Mouse (Mus musculus) lung, postnatal 0 days (tissue): ENCODE measurements around the gene Arid5b. TPM values are rescaled to one million over a fixed set of nuclear protein-coding genes. Genes with fewer than 3 reads are reported as not detected.
A peak's percentile ranks its signal among the peaks of the same experiment; 100 is the strongest.

Source experiments
- ATAC-seq: fragments of 200-750 bp; cut with Nextera tagmentation; 2 replicates; pipeline ENCODE4 v1.8.0; 2017; ENCODE audit warnings: moderate library complexity
- DNase-seq: peaks from one replicate; pipeline ENCODE4 v3.0.0-alpha.2; 2016; ENCODE audit warnings: low spot score
- H3K27ac ChIP-seq: fragments of 300-500 bp; sonication (generic); 2 replicates; pipeline ENCODE4 v1.5.1; 2014; ENCODE audit warnings: antibody characterized with exemption, mild to moderate bottlenecking, low read length, mixed read lengths
- H3K27me3 ChIP-seq: fragments of 300-500 bp; sonication (generic); replicated peaks from 2 replicates; pipeline ENCODE4 v1.6.1; 2014; ENCODE audit warnings: low read length, mixed read lengths; ENCODE audit not compliant: insufficient read depth
- H3K36me3 ChIP-seq: fragments of 300-500 bp; sonication (generic); 2 replicates; pipeline ENCODE4 v1.6.1; 2014; ENCODE audit warnings: low read length, mixed read lengths; ENCODE audit not compliant: insufficient read depth
- H3K4me1 ChIP-seq: fragments of 300-500 bp; sonication (generic); 2 replicates; pipeline ENCODE4 v1.6.1; 2014; ENCODE audit warnings: antibody characterized with exemption, low read depth, low read length, mixed read lengths; ENCODE audit not compliant: insufficient read depth
- H3K4me2 ChIP-seq: fragments of 300-500 bp; sonication (generic); replicated peaks from 2 replicates; pipeline ENCODE4 v1.6.1; 2014; ENCODE audit warnings: low read depth, mild to moderate bottlenecking, low read length, moderate library complexity, mixed read lengths
- H3K4me3 ChIP-seq: fragments of 300-500 bp; sonication (generic); 2 replicates; pipeline ENCODE4 v1.5.1; 2014; ENCODE audit warnings: low read depth, low read length
- H3K9ac ChIP-seq: fragments of 300-500 bp; sonication (generic); replicated peaks from 2 replicates; pipeline ENCODE4 v1.6.1; 2014; ENCODE audit warnings: low read depth, mild to moderate bottlenecking
- H3K9me3 ChIP-seq: fragments of 300-500 bp; sonication (generic); 2 replicates; pipeline ENCODE4 v1.6.1; 2016; ENCODE audit warnings: low read length, mixed read lengths
- CTCF ChIP-seq: IDR thresholded peaks from 2 replicates; pipeline ENCODE4 v1.5.1; 2016; ENCODE audit warnings: antibody characterized with exemption, mild to moderate bottlenecking
- EP300 ChIP-seq: IDR thresholded peaks from 2 replicates; pipeline ENCODE4 v1.6.1; 2016; ENCODE audit warnings: antibody characterized with exemption, mild to moderate bottlenecking, control low read depth
- WGBS: fragments of 180-500 bp; shearing (Covaris S2); extraction: QIAGEN DNeasy Blood & Tissue Kit; methylation state at CpG from one replicate; pipeline ENCODE4 v1.1.7; 2014; 5-methylcytosine and 5-hydroxymethylcytosine counted together
- polyA plus RNA-seq: library from polyadenylated mRNA; unstranded; fragments of >200 nt; fragmentation: Nextera tagmentation; extraction: Ambion mirVana; gene quantifications from 2 replicates; pipeline ENCODE4 v1.2.1, GENCODE M21; 2015

Gene Arid5b
- polyA plus RNA-seq, 1 experiment from 2014 or later: 42.8 TPM

DNA sequence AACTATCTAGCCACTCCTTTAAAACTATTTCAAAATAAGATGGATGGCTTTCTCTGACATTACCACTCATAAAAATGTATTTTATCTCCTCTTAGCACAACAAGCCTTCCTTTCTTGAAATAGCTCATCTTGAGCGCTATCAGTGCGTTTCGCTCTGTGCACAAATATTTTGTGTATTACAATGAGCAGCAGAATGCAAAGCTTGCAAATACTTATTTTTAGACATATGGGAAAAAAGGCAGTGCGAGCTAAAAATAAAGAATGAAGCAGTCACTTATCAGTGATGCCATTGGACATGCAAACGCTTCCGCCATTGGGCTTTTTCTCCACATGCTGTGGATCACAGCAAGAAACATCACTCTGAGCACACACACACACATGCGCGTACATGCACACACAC, 110.4 kb downstream of the Arid5b start:
- H3K4me2 ChIP-seq: no peak overlapping the region
- peak; percentile 44 for ATAC-seq

DNA sequence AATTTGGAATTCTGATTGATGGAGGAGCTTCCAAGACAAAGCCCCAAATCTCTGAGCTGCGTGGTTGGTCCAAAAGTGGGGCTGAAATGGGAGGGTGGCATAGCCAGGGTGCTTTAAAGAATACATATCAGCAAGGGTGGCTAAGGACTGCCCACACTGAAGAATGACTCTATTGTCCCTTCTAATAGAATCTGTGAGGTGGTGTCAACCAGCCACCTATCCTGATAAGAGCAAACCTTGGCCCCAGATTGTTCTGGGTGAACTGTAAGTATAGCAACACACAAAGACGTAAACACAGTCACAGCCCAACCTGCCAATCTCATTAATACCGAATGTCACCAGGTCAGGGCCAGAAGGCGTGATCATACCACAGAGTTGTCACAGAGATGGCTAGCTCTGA, 111.4 kb downstream of the Arid5b start:
- DNase-seq: no peak
- TF ChIP-seq EP300 (no peak), CTCF (no peak)
- 70% methylated on average over 4 of the region's 4 CpGs for WGBS
- ATAC-seq: no peak
- Histone ChIP-seq H3K36me3 (no peaks in the 10 kb centered on the region), H3K27ac (no peak overlapping the region), H3K27me3 (no peaks in the 10 kb centered on the region), H3K4me2 (no peak overlapping the region), H3K9ac (no peak overlapping the region), H3K9me3 (no peaks in the 10 kb centered on the region), H3K4me3 (no peak overlapping the region), H3K4me1 (peaks cover 14% of the 10 kb centered on the region; the same call in 1 of the 2 replicates)

More for the DNA sequence above, 110.4 kb downstream of the Arid5b start:
- Histone ChIP-seq H3K27me3 (no peaks in the 10 kb centered on the region), H3K27ac (0 out of 2 replicates have a peak overlapping the region, but pooled peaks have one; percentile 15), H3K4me3 (no peak overlapping the region), H3K9me3 (no peaks in the 10 kb centered on the region), H3K4me1 (peaks cover 14% of the 10 kb centered on the region; the same call in 1 of the 2 replicates), H3K36me3 (no peaks in the 10 kb centered on the region), H3K9ac (no peak overlapping the region)
- 65% methylated on average over 8 of the region's 8 CpGs for WGBS
- TF ChIP-seq CTCF (no peak), EP300 (peak; percentile 8; the same call in 1 of the 2 replicates)
- peak; percentile 73 for DNase-seq

DNA sequence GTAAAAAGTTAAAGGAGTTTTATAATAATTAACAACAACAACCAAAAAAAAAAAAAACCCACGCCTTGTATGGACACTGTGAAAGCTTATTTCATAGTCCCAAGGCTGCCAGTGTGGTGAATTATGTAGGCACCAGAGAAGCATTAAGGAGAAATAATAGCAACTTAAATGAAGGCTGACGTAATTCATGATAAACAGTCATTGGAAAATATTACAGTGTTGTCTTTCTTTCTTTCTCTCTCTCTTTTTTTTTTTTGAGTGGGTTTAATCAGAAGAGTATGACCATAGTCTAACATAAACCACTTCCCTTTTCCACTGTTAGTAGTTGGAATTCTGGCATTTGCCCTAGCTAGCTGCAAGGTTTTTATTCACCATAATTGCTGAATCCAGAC, 111.8 kb downstream of the Arid5b start:
- H3K27ac ChIP-seq: no peak overlapping the region
- no peaks in the 10 kb centered on the region for H3K9me3 ChIP-seq
- DNase-seq (no peak), ATAC-seq (no peak)
- H3K4me1 ChIP-seq: peaks cover 14% of the 10 kb centered on the region; the same call in 1 of the 2 replicates
- H3K9ac ChIP-seq: no peak overlapping the region
- H3K4me3 ChIP-seq: no peak overlapping the region
- WGBS: 87% methylated on average over 2 of the region's 2 CpGs
- no peak overlapping the region for H3K4me2 ChIP-seq
- no peaks in the 10 kb centered on the region for H3K27me3 ChIP-seq
- TF ChIP-seq CTCF (no peak), EP300 (no peak)
- no peaks in the 10 kb centered on the region for H3K36me3 ChIP-seq

GRCm38 (mm10) chr10:68165709-68166694, 112.5 kb downstream of the Arid5b start:
- TF ChIP-seq EP300 (peak; percentile 60; the same call in 1 of the 2 replicates), CTCF (no peak)
- Histone ChIP-seq H3K36me3 (no peaks in the 10 kb centered on the region), H3K4me1 (peaks cover 14% of the 10 kb centered on the region; the same call in 1 of the 2 replicates), H3K27me3 (no peaks in the 10 kb centered on the region), H3K9ac (no peak overlapping the region), H3K4me2 (no peak overlapping the region), H3K4me3 (no peak overlapping the region), H3K9me3 (no peaks in the 10 kb centered on the region), H3K27ac (peak overlapping the region; percentile 48)
- WGBS: 45% methylated on average over 10 of the region's 10 CpGs
- DNase-seq (peak; percentile 65), ATAC-seq (peak; percentile 47)

- no peak overlapping the region for H3K9ac ChIP-seq
- peaks cover 14% of the 10 kb centered on the region; the same call in 1 of the 2 replicates for H3K4me1 ChIP-seq
- H3K4me2 ChIP-seq: no peak overlapping the region
- ATAC-seq (no peak), DNase-seq (peak; percentile 39)
- H3K36me3 ChIP-seq: no peaks in the 10 kb centered on the region
- WGBS: 54% methylated on average over 8 of the region's 8 CpGs
- no peak overlapping the region for H3K4me3 ChIP-seq
- no peaks in the 10 kb centered on the region for H3K27me3 ChIP-seq
- TF ChIP-seq EP300 (no peak), CTCF (no peak)
- H3K9me3 ChIP-seq: no peaks in the 10 kb centered on the region
- no peak overlapping the region for H3K27ac ChIP-seq
Observed at GRCm38 (mm10) chr10:68164723-68165706, 113.5 kb downstream of the Arid5b start.
